Mouse (Mus musculus) kidney, postnatal 0 days (tissue): ENCODE data around the gene Map3k14. TPM values are rescaled to one million over a fixed set of nuclear protein-coding genes. Genes with fewer than 3 reads are reported as not detected.

Source experiments
- ATAC-seq: fragments of 200-750 bp; cut with Nextera tagmentation; replicated peaks from 2 replicates; pipeline ENCODE4 v1.8.0; 2017; ENCODE audit warnings: low read depth, moderate number of reproducible peaks, moderate TSS enrichment, moderate library complexity; ENCODE audit not compliant: low FRiP score
- DNase-seq: peaks from one replicate; pipeline ENCODE4 v3.0.0-alpha.2; 2016; ENCODE audit warnings: low spot score
- H3K27ac ChIP-seq: fragments of 300-500 bp; sonication (generic); 2 replicates; pipeline ENCODE4 v1.5.1; 2014; ENCODE audit warnings: mild to moderate bottlenecking
- H3K27me3 ChIP-seq: fragments of 300-500 bp; sonication (generic); 2 replicates; pipeline ENCODE4 v1.6.1; 2014; ENCODE audit warnings: low read length, mixed read lengths; ENCODE audit not compliant: insufficient read depth
- H3K36me3 ChIP-seq: fragments of 300-500 bp; sonication (generic); 2 replicates; pipeline ENCODE4 v1.6.1; 2014; ENCODE audit warnings: low read length, mixed read lengths; ENCODE audit not compliant: insufficient read depth
- H3K4me1 ChIP-seq: fragments of 300-500 bp; sonication (generic); replicated peaks from 2 replicates; pipeline ENCODE4 v1.6.1; 2014; ENCODE audit warnings: antibody characterized with exemption, low read length, mixed read lengths; ENCODE audit not compliant: insufficient read depth
- H3K4me2 ChIP-seq: fragments of 300-500 bp; sonication (generic); 2 replicates; pipeline ENCODE4 v1.6.1; 2014; ENCODE audit warnings: mild to moderate bottlenecking, low read length, moderate library complexity, mixed read lengths
- H3K4me3 ChIP-seq: fragments of 300-500 bp; sonication (generic); replicated peaks from 2 replicates; pipeline ENCODE4 v1.5.1; 2014; ENCODE audit warnings: low read depth, low read length
- H3K9ac ChIP-seq: fragments of 300-500 bp; sonication (generic); 2 replicates; pipeline ENCODE4 v1.6.1; 2014; ENCODE audit warnings: low read depth, low read length
- H3K9me3 ChIP-seq: fragments of 300-500 bp; sonication (generic); replicated peaks from 2 replicates; pipeline ENCODE4 v1.6.1; 2016; ENCODE audit warnings: low read length, inconsistent platforms, mixed read lengths
- CTCF ChIP-seq: IDR thresholded peaks from 2 replicates; pipeline ENCODE4 v1.5.1; 2016; ENCODE audit warnings: antibody characterized with exemption, low read depth, mild to moderate bottlenecking, moderate library complexity
- WGBS: fragments of 180-500 bp; shearing (Covaris S2); extraction: QIAGEN DNeasy Blood & Tissue Kit; methylation state at CpG from one replicate; pipeline ENCODE4 v1.1.7; 2014; 5-methylcytosine and 5-hydroxymethylcytosine counted together
- polyA plus RNA-seq: library from polyadenylated mRNA; unstranded; fragments of >200 nt; fragmentation: Nextera tagmentation; extraction: Ambion mirVana; gene quantifications from 2 replicates; pipeline ENCODE4 v1.2.1, GENCODE M21; 2015

Map3k14 gene
- polyA plus RNA-seq, 1 experiment from 2014 or later = 3.2 TPM

DNA sequence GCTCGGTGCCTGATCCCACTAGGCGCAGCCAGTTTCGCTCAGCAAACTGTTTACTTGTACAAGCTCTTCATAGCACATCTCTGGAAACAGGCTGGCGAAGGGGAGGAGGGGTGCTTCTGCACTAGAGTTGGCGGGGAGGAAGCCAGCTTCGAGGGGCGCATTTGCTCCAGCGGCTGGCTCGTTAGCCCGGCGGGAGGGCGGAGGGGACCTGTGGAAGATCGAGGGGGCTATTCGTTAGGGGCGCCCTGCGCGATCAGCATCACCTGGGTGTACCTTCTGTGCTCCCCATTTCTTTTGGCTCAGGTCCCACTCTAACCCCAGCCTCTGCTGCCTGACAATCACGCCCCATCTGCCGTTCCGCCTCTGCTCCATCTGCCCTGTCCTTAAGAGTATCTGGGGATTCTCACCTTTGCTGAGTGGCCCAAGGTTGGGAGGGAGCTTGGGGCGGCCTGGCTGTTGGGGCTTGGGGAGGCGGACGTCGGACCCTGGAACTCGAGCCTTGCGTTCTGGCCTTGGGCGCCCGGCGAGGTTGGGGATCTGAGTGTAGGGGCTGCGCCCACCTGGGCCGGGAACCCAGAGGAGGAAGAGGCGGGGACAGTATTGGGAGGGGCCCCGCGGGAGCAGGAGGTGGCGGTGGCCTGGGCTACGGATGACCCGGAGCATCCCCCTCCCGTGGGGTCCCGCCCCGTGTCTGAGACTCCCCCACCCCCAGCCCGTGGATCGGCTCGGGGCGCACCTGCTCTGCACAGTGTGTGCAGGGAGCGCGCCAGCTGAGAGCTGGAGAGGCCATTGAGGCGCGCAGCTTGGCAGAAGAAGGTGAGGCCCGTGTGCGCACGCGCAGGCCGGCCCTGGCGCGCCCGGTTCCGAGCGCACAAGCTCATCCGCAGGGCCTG, 68.1 kb downstream of the Map3k14 start:
- Histone ChIP-seq H3K27ac (no peak overlapping the region), H3K4me1 (peaks cover 8% of the 10 kb centered on the region), H3K4me2 (peak overlapping the region; percentile 75), H3K36me3 (no peaks in the 10 kb centered on the region), H3K27me3 (peaks cover 29% of the 10 kb centered on the region), H3K4me3 (peak overlapping the region; percentile 34), H3K9me3 (no peaks in the 10 kb centered on the region), H3K9ac (peak overlapping the region; percentile 28; the same call in 1 of the 2 replicates)
- DNase-seq (no peak), ATAC-seq (peak; percentile 57; the same call in 1 of the 2 replicates)
- no peak for TF ChIP-seq CTCF
- WGBS = 3% methylated on average over 47 of the region's 59 CpGs

DNA sequence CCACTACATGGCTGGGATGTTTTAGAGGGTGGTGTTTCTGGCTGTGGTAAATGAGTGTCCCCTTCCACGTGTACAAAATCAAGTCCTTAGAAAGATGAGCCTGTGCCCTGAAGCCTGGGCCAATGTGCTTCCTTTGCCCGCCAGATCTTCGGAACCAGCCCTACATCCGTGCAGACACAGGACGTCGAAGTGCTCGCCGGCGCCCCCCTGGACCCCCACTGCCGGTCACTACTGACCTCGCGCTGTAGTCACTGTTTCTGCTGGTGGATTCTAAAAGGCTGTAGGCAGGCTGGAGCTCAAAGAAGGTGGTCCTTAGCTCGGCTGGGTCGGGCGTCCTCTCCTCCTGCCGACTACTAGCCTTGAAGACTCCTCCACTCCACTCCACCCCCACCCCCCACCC, 68.9 kb downstream of the Map3k14 start:
- WGBS = 5% methylated on average over 16 of the region's 16 CpGs

GRCm38 (mm10) chr11:103197340-103197739, 69.9 kb downstream of the Map3k14 start:
- DNase-seq = no peak
- H3K27me3 ChIP-seq = peaks cover 45% of the 10 kb centered on the region
- no peak overlapping the region for H3K9ac ChIP-seq
- WGBS = 70% methylated on average over 4 of the region's 4 CpGs
- H3K4me3 ChIP-seq = no peak overlapping the region
- H3K36me3 ChIP-seq = no peaks in the 10 kb centered on the region
- H3K9me3 ChIP-seq = no peaks in the 10 kb centered on the region
- H3K4me2 ChIP-seq = no peak overlapping the region
- ATAC-seq = no peak
- peaks cover 16% of the 10 kb centered on the region for H3K4me1 ChIP-seq
- TF ChIP-seq CTCF = no peak
- H3K27ac ChIP-seq = no peak overlapping the region

More for the DNA sequence above, 68.9 kb downstream of the Map3k14 start:
- Histone ChIP-seq H3K27ac (no peak overlapping the region), H3K27me3 (peaks cover 35% of the 10 kb centered on the region), H3K4me3 (peak overlapping the region; percentile 34), H3K4me1 (peaks cover 8% of the 10 kb centered on the region), H3K36me3 (no peaks in the 10 kb centered on the region), H3K9me3 (no peaks in the 10 kb centered on the region), H3K9ac (no peak overlapping the region), H3K4me2 (peak overlapping the region; percentile 75; the same call in 1 of the 2 replicates)
- ATAC-seq (no peak), DNase-seq (no peak)
- TF ChIP-seq CTCF = no peak

- ATAC-seq (no peak), DNase-seq (no peak)
- Histone ChIP-seq H3K36me3 (no peaks in the 10 kb centered on the region), H3K27me3 (peaks cover 46% of the 10 kb centered on the region), H3K27ac (no peak overlapping the region), H3K9me3 (no peaks in the 10 kb centered on the region), H3K9ac (no peak overlapping the region), H3K4me1 (peaks cover 16% of the 10 kb centered on the region), H3K4me3 (no peak overlapping the region), H3K4me2 (no peak overlapping the region)
- no peak for TF ChIP-seq CTCF
- WGBS = 63% methylated on average over 5 of the region's 5 CpGs
Observed at GRCm38 (mm10) chr11:103195656-103196055, 71.6 kb downstream of the Map3k14 start.

- Histone ChIP-seq H3K9ac (no peak overlapping the region), H3K27ac (no peak overlapping the region), H3K9me3 (no peaks in the 10 kb centered on the region), H3K27me3 (peaks cover 46% of the 10 kb centered on the region), H3K36me3 (no peaks in the 10 kb centered on the region), H3K4me3 (no peak overlapping the region), H3K4me1 (peaks cover 16% of the 10 kb centered on the region), H3K4me2 (no peak overlapping the region)
- DNase-seq = no peak
- ATAC-seq = no peak
- TF ChIP-seq CTCF = no peak
- WGBS = 44% methylated on average over 18 of the region's 18 CpGs
Observed at GRCm38 (mm10) chr11:103195236-103195635, 72.0 kb downstream of the Map3k14 start.

DNA sequence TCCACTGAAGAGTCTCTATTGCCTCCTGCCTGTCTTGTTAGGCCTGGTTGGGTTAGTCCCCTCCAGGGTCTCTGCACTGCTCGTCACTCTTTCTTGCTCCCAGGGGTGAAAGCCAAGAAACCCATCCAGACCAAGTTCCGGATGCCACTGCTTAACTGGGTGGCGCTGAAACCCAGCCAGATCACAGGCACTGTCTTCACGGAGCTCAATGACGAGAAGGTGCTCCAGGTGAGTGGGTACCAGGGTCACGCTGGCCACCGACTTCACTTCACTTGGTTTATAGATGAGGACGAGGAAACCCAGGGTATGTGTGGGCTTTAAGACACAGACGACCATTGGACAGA, 73.5 kb downstream of the Map3k14 start:
- ATAC-seq (no peak), DNase-seq (no peak)
- Histone ChIP-seq H3K4me1 (peaks cover 10% of the 10 kb centered on the region), H3K4me2 (no peak overlapping the region), H3K9ac (no peak overlapping the region), H3K36me3 (no peaks in the 10 kb centered on the region), H3K27ac (no peak overlapping the region), H3K4me3 (no peak overlapping the region), H3K9me3 (no peaks in the 10 kb centered on the region), H3K27me3 (peaks cover 32% of the 10 kb centered on the region)
- TF ChIP-seq CTCF = no peak
- WGBS = 47% methylated on average over 9 of the region's 9 CpGs
